Mouse (Mus musculus): ENCODE measurements around the gene Cacnb1.

The Cacnb1 gene

DNA sequence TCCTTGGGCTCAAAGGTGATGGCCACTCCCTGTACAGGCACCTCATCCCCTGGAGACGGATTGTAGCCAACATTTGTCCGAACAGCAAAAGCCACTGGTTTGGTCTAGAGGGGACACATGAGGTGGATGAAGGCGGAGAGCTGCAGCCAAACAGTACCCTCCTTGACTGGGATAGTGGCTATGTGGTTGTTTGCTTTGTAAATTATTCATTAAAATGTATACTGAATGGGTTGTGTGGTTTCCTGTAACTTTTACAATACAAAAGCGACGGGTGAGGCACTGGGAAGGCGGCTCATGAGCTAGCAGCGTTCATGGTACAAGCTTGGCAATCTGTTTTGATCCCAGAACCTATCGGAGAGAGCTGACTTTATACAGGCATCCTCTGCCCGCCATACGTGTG lies 10.0 kb downstream of the Cacnb1 start:
- WGBS, result 59% methylated on average over 10 of the region's 10 CpGs

DNA sequence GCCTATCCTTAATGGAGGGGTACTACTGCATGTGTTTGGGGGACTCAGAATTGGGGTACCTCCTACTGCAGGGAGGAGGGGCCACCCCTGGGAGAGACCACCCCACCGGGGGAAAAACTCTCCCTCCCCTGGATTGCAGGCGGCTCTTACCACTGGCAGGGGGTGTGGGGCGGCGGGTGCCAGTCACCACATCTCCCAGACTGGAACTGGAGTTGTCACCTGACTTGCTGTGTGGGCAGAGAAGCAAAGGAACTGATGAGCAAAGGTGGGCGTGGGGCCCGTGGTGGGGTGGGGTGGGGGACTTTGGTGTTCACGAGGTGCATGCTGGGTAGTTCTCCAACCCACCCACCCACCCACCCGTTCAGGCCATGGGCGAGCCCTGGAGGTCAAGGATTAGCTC lies 11.1 kb downstream of the Cacnb1 start:
- 42% methylated on average over 9 of the region's 9 CpGs for WGBS

DNA sequence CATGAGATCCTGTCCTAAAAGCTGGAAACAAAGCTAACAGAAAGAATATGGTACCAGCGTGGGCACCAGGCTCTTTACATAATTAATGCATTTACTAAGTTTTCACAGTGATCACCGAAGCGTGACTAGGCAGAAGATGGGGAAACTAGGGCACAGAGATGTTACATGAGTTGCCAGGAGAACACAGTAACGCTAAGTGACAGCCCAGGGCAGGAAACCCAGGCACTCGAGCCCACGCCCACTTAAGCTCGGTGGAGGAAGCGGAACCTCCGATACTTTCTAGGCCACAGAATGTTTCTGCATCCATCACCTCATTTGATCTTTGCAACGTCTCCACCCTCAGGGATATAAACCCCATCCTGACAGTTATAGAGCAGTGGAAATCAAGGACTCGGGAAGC lies 14.7 kb downstream of the Cacnb1 start:
- WGBS, result 38% methylated on average over 11 of the region's 11 CpGs

DNA sequence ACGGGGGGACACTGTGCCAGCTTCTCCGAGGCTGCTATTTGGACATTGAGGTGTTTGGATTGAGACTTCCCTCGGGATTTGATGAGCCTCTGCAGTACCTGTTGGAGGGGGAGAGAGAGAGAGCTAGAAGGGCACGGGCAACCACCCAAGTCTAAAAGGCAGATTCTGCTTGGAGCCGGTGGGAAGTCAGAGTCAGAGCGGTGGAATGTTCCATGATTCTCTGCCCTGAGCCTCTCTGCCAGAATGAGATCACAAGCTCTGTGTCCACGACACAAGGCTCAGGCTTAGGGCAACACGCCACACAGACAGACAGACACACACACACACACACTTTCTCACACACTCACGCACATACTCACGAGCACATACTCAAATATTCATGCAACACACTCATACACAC lies 17.1 kb downstream of the Cacnb1 start:
- WGBS, result 53% methylated on average over 10 of the region's 10 CpGs

DNA sequence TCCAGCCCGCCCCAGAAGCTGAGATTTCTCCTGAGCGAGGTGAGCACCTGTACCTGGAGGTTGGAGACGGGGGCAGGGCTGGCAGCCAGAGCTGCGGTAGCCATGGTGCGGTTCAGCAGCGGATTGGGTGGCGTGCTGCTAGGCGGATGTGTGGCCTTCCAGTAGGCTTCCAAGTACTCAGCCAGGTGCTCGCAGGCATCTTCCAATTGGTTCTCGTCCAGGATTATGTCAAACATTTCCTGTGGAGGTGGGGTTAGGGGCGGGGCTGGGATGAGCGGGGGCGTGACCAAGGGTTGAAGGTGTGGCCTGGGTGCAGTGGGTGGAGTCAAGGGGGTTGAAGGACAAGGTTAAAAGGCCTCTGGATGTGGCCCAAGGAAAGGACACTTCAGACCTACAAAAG lies 17.8 kb downstream of the Cacnb1 start:
- 59% methylated on average over 13 of the region's 13 CpGs for WGBS

DNA sequence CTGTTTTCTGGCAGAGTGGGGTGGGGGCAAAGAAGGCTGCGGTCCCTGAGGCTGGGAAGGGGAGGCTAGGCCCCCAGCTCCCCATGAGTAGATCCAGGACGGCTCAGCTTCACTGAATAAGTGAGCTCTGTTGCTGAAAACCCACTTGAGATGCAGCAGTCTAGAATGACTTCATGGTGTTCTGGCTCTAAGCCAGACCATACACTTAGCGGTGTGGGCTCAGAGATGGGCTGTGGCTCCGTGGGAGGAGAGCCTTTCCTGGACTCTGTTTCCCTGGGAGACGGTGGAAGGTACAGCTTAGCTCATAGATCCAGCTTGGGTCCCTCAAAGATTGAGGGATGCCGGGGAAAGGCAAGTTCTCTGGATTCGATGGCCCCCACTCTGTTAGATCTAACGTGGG lies 18.7 kb downstream of the Cacnb1 start:
- WGBS, result 49% methylated on average over 8 of the region's 8 CpGs

DNA sequence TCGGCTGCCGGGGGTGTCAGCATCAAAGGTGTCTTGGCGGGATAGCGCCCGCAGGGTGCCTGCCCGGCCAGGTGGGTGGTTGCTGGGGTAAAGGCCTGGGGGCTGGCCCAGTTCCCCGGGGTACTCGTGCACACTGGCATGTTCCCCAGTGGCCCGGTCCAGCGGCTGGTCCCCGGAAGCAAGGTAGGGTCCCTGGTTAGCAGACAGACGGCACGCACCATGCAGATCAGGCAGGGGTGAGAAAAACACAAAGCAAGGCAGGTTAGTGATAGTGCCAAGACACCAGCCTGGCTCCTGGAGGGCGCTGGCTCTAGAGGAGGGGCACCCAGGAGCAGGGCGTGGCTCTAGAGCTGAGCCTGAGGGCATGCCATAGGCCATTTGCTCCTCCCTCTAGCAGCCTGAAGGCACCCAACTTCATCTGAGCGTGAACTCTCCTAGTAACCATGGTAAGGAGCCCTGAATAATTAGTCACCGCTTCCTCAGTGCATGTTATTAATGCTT lies 19.6 kb downstream of the Cacnb1 start:
- 30% methylated on average over 17 of the region's 17 CpGs for WGBS

DNA sequence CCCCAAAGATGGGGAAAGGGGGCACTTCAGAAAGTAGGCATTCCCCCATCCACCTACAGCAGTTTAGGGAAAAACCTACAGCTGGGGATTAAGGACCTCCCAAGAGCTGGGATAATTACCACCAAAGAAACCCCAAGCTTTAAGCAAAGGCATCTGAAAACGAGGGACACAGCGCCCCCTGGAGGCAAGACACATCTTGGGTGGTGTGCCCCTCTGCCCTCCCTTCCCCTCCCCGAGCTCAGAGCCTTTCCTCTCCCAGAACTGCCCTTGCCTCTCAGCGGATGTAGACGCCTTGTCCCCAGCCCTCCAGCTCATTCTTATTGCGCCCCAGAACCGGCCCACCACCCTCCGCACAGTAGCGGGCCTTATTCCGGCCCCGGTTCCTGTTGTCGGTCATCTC lies 20.2 kb downstream of the Cacnb1 start:
- 24% methylated on average over 12 of the region's 12 CpGs for WGBS

DNA sequence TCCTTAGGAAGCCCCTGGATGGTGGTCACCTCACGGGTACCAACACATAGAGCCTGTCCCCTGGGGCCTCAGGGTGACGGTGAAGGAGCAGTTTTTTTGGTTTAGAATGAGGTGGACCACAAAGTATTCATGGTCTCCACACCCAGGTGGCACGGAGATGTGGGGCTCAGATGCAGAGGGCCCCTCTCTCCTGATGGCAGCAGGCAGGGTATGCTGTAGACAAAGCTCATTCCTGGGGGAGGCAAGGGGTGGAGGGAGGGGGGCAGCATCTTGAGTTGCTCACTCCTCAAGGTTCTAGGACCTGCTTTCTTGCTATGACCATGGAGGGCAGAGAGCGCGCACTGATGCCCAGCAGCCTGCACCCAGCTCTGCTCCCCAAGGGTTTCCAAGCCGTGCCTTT lies 20.8 kb downstream of the Cacnb1 start:
- 74% methylated on average over 6 of the region's 6 CpGs for WGBS

DNA sequence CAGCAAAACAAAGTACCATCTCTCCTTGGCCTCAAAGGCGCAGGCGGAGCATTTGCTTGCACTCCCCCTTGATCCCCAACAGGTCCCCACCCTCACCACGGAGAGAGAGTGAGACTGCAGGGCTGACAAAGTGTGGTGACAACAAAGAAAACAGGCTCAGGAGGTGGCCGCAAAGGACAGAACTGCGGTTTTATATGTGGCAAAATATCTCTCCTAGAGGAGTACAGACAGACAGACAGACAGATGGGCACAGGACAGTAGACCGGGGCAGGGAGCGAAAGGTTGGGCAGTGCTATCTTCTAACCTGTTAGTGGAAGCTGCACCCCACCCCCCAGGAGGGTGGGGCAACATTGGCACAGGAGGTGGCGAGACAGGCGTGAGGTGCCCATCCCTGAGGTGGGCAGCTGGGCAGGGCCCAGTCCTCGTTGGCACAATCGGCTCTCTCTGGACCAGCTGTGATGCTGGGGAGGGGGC lies 21.4 kb downstream of the Cacnb1 start:
- WGBS, result 32% methylated on average over 11 of the region's 11 CpGs

DNA sequence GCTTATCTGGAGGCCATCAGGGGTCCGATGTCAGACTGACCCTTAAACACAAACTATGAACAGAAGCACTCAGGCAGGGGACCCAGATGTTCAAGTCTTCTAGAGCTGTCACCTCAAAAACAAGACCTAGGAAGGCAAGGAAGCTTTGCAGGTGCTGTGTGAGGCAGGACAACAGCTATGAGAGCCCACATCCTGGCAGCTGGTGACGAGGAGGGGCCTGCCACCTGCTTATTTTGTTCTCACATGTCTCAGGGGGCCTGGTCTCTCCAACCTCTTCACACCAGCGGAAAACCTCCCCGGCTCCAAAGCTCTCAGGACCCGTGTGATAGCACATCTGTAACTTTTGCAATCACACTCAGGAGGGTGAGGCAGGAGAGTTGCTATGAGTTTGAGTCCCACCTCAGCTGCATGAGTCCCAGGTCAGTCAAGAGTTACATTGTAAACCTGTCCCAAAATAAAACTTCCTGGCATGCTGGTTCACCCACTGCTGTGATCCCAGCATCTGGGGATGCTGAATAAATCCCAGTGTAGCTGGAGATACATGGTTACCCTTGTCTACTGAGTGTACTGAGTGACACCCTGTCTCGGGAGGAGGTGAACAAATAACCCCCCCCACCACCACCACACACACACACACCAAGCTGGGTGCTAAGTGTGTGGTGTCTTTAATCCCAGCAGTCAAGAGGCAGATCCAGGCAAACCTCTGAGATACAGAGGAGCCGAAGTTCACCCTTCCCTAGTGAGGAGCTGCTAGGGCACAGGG lies 22.3 kb downstream of the Cacnb1 start:
- 38% methylated on average over 7 of the region's 7 CpGs for WGBS

DNA sequence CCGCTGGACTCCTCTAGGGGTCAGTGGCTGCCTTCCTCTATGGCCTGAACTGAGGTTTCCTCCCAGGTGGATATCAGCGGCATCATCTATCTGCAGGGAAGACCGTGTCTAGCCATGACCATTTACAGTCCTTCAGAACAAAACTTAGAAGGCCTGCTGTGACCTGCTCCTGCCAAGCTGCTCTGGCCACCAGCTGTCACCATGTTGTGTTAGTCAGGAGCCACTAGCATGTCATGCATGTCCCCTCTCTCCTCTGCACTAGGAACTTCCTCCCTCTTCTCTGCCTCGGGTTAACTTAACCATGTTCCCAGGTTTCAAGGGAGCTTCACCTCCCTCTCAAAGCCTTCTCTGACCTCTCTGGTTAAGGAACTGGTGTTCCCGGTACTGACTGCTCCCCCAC lies 23.1 kb downstream of the Cacnb1 start:
- 45% methylated on average over 5 of the region's 5 CpGs for WGBS

DNA sequence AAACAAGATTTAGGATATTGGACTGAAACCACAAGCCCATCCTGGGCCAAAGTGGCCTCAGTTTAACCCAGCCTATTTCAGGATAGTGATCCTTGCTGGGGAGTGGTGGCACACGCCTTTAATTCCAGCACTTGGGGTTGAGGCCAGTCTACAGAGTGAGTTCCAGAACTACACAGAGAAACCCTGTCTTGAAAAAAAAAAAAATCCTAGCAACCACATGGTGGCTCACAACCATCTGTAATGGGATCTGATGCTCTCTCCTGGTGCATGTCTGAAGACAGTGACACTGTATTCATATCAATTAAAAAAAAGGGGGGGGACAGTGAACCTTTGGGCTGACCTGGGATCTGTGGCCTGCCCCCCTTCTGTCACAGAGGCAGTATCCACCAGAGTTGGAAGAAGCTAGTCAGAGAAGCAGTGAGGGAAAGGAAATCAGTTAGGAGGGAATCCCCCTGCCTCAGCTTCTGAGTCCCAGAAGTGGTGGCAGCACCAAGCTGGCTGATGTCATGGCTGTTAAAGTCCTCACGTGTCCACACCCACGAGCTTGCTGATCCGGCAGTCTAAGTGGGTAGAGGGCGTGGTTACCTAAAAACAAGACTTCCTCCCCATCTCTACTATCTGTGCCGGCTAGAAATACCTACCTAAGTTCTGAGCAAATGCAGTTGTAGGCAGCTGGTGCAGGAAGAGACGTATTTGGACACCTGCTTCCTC lies 23.8 kb downstream of the Cacnb1 start:
- 24% methylated on average over 7 of the region's 7 CpGs for WGBS

DNA sequence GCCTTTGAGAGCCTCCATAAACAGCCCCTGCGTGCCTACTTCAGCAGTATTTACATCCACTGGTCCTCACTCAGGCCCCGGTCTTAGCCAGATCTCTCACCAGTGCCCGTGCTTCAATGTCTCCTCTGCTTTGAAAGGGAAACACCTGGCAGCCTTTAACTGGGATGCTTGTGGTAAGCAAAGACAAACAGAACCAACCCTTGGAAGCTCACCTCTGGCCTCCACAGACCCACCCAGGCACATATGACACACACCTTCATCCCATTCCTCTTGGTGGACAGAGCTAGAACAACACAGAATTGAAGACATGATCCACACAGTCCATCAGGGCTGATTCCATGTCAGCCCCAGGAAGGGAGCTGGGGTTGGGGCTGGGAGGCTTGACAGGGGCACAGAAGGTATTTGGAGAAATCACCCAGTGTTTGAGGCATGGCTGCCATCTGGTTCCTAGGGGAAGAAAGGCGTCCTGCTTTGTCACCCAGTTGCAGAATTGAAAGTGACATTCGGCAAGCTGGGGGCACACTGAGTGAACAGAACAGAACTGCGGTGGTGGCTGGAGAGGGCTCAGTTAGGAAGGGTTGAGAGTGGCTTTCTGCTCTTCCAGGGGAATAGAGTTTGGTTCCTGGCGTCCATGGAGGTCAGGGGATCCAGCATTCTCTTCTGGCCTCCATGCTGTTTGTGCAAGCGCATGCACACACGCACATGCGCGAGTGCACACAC lies 24.6 kb downstream of the Cacnb1 start:
- WGBS, result 63% methylated on average over 11 of the region's 11 CpGs

DNA sequence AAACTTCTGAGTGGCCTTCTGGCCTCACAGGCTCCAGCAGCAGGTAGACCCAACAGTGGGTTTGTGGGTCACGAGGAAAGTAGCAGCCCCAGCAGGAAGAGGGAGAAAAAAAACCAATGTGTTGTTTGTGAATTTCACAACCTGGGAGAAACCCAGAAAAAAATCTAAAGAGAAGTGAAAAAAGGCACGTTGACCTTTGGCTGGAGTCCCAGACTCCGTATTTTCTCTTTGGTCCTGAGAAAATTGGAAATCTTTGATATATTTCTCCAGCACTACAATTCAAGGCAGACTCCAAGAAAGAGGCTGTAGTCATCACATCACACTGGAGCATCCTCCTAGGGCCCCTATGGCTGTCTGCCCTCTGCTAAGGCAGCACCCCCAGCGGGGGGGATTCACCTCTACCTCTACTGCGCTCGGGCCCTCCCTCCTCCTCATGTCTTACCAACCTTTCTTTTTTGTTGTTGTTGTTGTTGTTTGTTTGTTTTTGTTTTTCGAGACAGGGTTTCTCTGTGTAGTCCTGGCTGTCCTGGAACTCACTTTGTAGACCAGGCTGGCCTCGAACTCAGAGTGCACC lies 25.4 kb downstream of the Cacnb1 start:
- 76% methylated on average over 8 of the region's 8 CpGs for WGBS

DNA sequence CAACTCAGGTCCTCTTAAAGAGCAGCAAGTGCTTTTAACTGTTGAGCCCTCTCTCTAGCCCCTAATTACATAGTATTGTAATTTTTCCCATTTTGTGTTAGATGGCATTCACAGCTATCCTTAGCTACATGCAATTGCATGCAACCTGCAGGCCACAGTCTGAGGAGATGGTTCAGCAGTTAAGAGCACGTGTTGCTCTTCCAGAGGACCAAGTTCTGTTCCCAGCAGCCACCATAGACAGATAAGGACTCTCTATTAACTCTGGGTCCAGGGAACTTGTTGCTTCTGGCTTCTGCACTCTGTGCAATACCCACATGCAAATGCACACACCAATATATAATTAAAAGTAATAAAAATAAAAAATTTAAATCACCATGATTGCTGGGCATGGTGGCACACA lies 26.1 kb downstream of the Cacnb1 start:
- WGBS, result 83% methylated on average over 1 of the region's 1 CpGs

DNA sequence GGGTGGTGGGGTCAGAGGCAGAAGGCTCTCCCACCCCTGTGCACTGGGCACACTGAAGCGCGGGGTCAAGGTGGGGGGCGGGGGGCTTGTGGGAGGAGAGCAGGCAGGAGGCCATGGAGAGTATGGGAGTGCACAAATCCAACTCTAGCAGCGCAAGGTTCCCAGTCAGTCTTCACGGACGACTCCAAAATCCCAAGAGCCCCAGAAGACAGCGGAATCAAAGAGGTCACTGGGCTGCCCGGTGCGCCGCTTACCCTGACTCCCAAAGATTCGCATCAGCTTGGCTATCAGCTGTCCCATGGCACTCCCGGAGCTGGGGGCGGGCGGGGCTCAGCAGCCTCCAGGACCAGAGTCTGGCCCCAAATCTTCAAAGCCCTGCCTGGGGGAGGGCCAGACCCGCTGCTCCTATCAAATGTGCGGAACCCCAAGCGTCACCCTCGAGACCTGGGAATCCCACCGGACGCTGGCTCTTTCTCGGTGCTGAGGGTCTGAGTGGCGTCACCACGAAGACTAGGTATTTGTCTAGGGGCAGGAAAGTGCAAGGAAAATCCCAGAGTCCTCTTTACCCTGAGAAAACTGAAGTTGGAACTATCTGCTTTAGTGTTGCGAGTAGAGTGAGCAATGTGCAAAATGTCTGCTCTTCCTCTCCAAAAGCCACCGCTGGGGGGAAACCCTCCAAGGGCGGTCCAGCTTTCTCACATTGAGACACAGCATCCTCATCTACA lies 27.1 kb downstream of the Cacnb1 start, which contains the start of gene Arl5c:
Gene Arl5c (minus strand): TSS at position 618 of the 725 bp plus-strand sequence.
- 4% methylated on average over 26 of the region's 26 CpGs for WGBS

DNA sequence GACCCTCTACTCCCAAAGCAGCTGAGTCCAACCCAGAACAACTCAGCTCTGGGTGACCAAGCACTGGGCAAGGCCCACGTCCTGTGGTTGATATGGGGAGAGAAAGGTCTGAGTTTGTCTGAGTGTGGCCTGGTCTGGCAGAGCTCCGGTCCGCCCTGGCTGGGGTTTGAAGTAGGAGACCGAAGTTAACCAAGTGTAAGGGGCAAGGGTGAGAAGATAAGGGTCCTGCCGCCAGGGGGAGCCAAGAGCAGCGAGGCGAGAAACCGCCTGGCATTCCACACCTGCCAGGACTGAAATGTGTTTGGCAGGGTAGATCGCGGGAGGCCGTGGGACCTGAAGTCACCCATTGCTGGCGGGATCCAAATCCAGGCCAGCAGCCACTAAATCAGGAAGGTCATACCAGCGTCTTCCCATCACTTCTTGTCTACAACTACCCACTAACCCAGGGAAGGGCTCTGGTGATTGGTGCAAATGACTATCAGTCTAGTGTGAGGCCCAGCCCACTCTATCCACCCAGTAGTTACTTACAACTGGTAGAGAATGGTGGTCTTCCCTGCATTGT lies 28.2 kb downstream of the Cacnb1 start:
- 11% methylated on average over 13 of the region's 13 CpGs for WGBS

DNA sequence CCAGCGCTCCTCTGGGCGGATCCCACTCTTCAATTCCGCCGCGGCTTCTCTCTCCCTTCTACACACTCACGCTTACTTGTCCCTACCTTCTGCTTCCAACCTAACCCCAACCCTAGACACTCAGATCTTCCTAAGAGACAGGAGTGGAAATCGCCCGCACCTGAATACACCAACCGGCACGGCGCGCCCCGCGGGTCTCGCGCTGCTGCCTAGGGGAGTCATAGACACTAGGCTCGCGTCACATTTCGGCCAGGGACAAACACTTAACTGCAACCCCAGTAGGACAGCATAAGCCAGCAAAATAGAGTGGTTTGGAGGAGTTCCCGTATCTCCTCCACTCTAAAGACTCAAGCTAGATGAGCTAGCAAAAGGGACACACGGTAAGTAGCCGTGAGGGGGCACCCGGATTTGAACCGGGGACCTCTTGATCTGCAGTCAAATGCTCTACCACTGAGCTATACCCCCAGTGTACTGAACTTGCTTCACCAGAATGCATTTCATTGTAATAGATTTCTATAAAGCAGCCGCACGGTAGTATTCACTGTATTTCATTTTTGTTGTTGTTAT lies 34.2 kb downstream of the Cacnb1 start:
- under 1% methylated on average over 26 of the region's 26 CpGs for WGBS
